Mouse (Mus musculus) heart, adult 11 months (tissue): ENCODE measurements around the gene Olfml3.

Experiments used
- DNase-seq: peaks from one replicate; pipeline ENCODE4 v3.0.0; 2022

The Olfml3 gene

GRCm38 (mm10) chr3:103739329-103739728, 1.5 kb upstream of the Olfml3 start, which contains the start of gene Gm10964:
TSS of gene Gm10964 (plus strand) at chr3:103739366.
- peak; percentile 55 for DNase-seq

- DNase-seq, result peak; percentile 97
These were observed 593 bp downstream of the Olfml3 start for GRCm38 (mm10) chr3:103737061-103737754.

- peak; percentile 94 for DNase-seq
These were observed 1.8 kb downstream of the Olfml3 start for GRCm38 (mm10) chr3:103735776-103736600.

GRCm38 (mm10) chr3:103734696-103735519, 2.9 kb downstream of the Olfml3 start:
- DNase-seq, result peak; percentile 98

GRCm38 (mm10) chr3:103733799-103734695, 3.8 kb downstream of the Olfml3 start:
- DNase-seq, result peak; percentile 92

- DNase-seq, result peak; percentile 84
These were observed 4.6 kb downstream of the Olfml3 start for GRCm38 (mm10) chr3:103733176-103733575.

GRCm38 (mm10) chr3:103732116-103732515, 5.7 kb downstream of the Olfml3 start:
- DNase-seq, result peak; percentile 62

GRCm38 (mm10) chr3:103729850-103730249, 8.0 kb downstream of the Olfml3 start:
- DNase-seq, result no peak

- peak; percentile 86 for DNase-seq
These were observed 9.9 kb downstream of the Olfml3 start for GRCm38 (mm10) chr3:103727813-103728326.

- DNase-seq, result peak; percentile 74
These were observed 11.2 kb downstream of the Olfml3 start for GRCm38 (mm10) chr3:103726642-103727041.

- DNase-seq, result peak; percentile 86
These were observed 13.7 kb downstream of the Olfml3 start for GRCm38 (mm10) chr3:103724137-103724536.

- DNase-seq, result peak; percentile 85
These were observed 19.1 kb downstream of the Olfml3 start for GRCm38 (mm10) chr3:103718728-103719127.

- peak; percentile 94 for DNase-seq
These were observed 20.7 kb downstream of the Olfml3 start for GRCm38 (mm10) chr3:103716774-103717760.

- DNase-seq, result peak; percentile 97
These were observed 21.8 kb downstream of the Olfml3 start for GRCm38 (mm10) chr3:103715762-103716693.

GRCm38 (mm10) chr3:103714942-103715341, 22.9 kb downstream of the Olfml3 start:
- DNase-seq, result peak; percentile 61

- peak; percentile 88 for DNase-seq
These were observed 23.4 kb downstream of the Olfml3 start for GRCm38 (mm10) chr3:103714236-103714875.

GRCm38 (mm10) chr3:103712196-103712595, 25.6 kb downstream of the Olfml3 start:
- peak; percentile 43 for DNase-seq

GRCm38 (mm10) chr3:103709470-103710040, 28.2 kb downstream of the Olfml3 start:
- DNase-seq, result peak; percentile 90
